Mouse (Mus musculus) testis, adult 2 months (tissue): ENCODE measurements around the gene Ibsp. TPM values are rescaled to one million over a fixed set of nuclear protein-coding genes. Genes with fewer than 3 reads are reported as not detected.

Experiments used
- H3K27ac ChIP-seq: fragments of 200-500 bp; 2 replicates; pipeline ENCODE4 v1.5.1; 2012; ENCODE audit warnings: low read depth, low read length; ENCODE audit not compliant: control insufficient read depth, insufficient read depth
- H3K27me3 ChIP-seq: fragments of 200-500 bp; 2 replicates; pipeline ENCODE4 v1.6.1; 2012; ENCODE audit warnings: mild to moderate bottlenecking, low read length, moderate library complexity; ENCODE audit not compliant: control insufficient read depth, insufficient read depth
- H3K36me3 ChIP-seq: fragments of 200-500 bp; 2 replicates; pipeline ENCODE4 v1.6.1; 2012; ENCODE audit warnings: mild to moderate bottlenecking, low read length; ENCODE audit not compliant: control insufficient read depth, insufficient read depth
- H3K4me1 ChIP-seq: fragments of 200-500 bp; 2 replicates; pipeline ENCODE4 v1.6.1; 2012; ENCODE audit warnings: low read length; ENCODE audit not compliant: control insufficient read depth, insufficient read depth
- H3K4me3 ChIP-seq: fragments of 200-500 bp; 2 replicates; pipeline ENCODE4 v1.5.1; 2012; ENCODE audit warnings: low read depth, mild to moderate bottlenecking, low read length, moderate library complexity, mixed read lengths; ENCODE audit not compliant: control insufficient read depth
- CTCF ChIP-seq: fragments of 200-500 bp; IDR thresholded peaks from 2 replicates; pipeline ENCODE4 v1.5.1; 2012; ENCODE audit warnings: low read depth, mild to moderate bottlenecking, inconsistent platforms, low read length, moderate library complexity; ENCODE audit not compliant: control insufficient read depth, insufficient read depth, insufficient replicate concordance
- POLR2A ChIP-seq: fragments of 200-500 bp; IDR thresholded peaks from 2 replicates; pipeline ENCODE4 v1.6.1; 2012; ENCODE audit warnings: low read depth, mild to moderate bottlenecking, inconsistent platforms, low read length, moderate library complexity; ENCODE audit not compliant: control insufficient read depth
- polyA plus RNA-seq: library from polyadenylated mRNA; depleted of rRNA; stranded (reverse); fragments of >200 nt; gene quantifications from 2 replicates; pipeline ENCODE4 v1.2.3, GENCODE M21; 2012

The Ibsp gene
- polyA plus RNA-seq, 1 experiment = 0.14 TPM

DNA sequence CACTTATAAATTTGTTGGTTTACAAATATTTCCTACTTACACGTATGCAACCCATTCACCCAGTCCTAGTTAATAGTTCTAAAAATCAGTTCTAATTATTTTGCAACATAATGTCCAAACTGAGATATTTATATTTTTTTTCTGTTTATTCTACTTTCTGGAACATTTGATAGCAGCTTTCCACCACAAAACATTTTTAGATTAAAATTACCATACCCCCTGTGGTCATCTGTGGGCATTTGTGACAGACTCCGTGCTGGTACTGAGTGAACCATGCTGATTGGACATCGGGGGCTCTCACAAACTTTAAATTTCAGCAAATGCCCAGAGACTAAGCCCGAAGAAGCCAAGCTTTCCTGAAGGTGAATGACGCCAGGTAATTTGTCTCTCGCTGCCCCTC is 26.1 kb downstream of the Ibsp start, which contains the start of gene Mepe:
TSS of gene Mepe (plus strand) at position 301 of the 400 bp plus-strand sequence.
- Histone ChIP-seq H3K27me3 (no peaks in the 10 kb centered on the region), H3K36me3 (no peaks in the 10 kb centered on the region), H3K4me3 (no peak within 1 kb of the TSS), H3K27ac (no peak within 1 kb of the TSS), H3K4me1 (no peaks in the 10 kb centered on the region)
- TF ChIP-seq CTCF = no peak
- no peak for TF ChIP-seq POLR2A

- H3K27me3 ChIP-seq = no peaks in the 10 kb centered on the region
- H3K4me1 ChIP-seq = no peaks in the 10 kb centered on the region
- no peak overlapping the region for H3K27ac ChIP-seq
- H3K4me3 ChIP-seq = no peak overlapping the region
- no peak for TF ChIP-seq POLR2A
- no peak for TF ChIP-seq CTCF
- no peaks in the 10 kb centered on the region for H3K36me3 ChIP-seq
These were observed 27.9 kb downstream of the Ibsp start for GRCm38 (mm10) chr5:104326884-104327283.

GRCm38 (mm10) chr5:104327389-104327788 is 28.4 kb downstream of the Ibsp start:
- Histone ChIP-seq H3K27me3 (no peaks in the 10 kb centered on the region), H3K27ac (no peak overlapping the region), H3K4me3 (no peak overlapping the region), H3K36me3 (no peaks in the 10 kb centered on the region), H3K4me1 (no peaks in the 10 kb centered on the region)
- TF ChIP-seq POLR2A (no peak), CTCF (no peak)

GRCm38 (mm10) chr5:104327876-104328275 is 28.9 kb downstream of the Ibsp start:
- Histone ChIP-seq H3K4me3 (no peak overlapping the region), H3K36me3 (no peaks in the 10 kb centered on the region), H3K27ac (no peak overlapping the region), H3K4me1 (no peaks in the 10 kb centered on the region), H3K27me3 (no peaks in the 10 kb centered on the region)
- TF ChIP-seq CTCF (no peak), POLR2A (no peak)

DNA sequence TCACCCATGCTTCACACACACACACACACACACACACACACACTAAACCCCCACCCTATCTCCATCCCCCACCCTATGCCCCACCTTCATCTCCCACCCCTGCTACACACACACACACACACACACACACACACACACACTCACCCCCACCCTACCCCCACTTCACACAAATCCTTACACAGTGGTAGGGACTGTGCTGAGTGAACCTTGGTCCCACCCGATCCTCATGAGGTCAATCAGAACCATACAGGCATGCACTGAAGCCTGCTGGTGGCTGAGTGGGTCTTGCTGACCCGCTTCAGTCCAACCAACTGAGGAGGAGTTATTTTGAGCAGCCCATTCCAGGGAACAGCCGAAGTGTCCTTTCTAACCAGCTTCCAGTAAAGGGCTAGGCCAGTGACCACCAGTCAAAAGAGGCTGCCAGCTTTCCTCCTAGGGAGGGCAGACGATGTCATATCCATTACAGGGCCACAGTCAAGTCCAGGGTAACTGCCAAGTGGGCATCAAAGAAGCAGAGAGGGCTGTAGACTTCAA is 29.4 kb downstream of the Ibsp start:
- no peak for TF ChIP-seq CTCF
- no peak for TF ChIP-seq POLR2A
- Histone ChIP-seq H3K4me3 (no peak overlapping the region), H3K27ac (no peak overlapping the region), H3K4me1 (peaks cover 2% of the 10 kb centered on the region; the same call in 1 of the 2 replicates), H3K27me3 (no peaks in the 10 kb centered on the region), H3K36me3 (no peaks in the 10 kb centered on the region)

GRCm38 (mm10) chr5:104329381-104329780 is 30.4 kb downstream of the Ibsp start:
- H3K4me3 ChIP-seq = no peak overlapping the region
- peaks cover 10% of the 10 kb centered on the region for H3K4me1 ChIP-seq
- no peaks in the 10 kb centered on the region for H3K27me3 ChIP-seq
- TF ChIP-seq CTCF (no peak), POLR2A (no peak)
- H3K36me3 ChIP-seq = no peaks in the 10 kb centered on the region
- no peak overlapping the region for H3K27ac ChIP-seq

- no peak for TF ChIP-seq POLR2A
- no peak for TF ChIP-seq CTCF
- no peak overlapping the region for H3K27ac ChIP-seq
- H3K4me3 ChIP-seq = no peak overlapping the region
- no peaks in the 10 kb centered on the region for H3K36me3 ChIP-seq
- H3K4me1 ChIP-seq = peaks cover 12% of the 10 kb centered on the region
- H3K27me3 ChIP-seq = no peaks in the 10 kb centered on the region
These were observed 31.1 kb downstream of the Ibsp start for GRCm38 (mm10) chr5:104330088-104330487.

DNA sequence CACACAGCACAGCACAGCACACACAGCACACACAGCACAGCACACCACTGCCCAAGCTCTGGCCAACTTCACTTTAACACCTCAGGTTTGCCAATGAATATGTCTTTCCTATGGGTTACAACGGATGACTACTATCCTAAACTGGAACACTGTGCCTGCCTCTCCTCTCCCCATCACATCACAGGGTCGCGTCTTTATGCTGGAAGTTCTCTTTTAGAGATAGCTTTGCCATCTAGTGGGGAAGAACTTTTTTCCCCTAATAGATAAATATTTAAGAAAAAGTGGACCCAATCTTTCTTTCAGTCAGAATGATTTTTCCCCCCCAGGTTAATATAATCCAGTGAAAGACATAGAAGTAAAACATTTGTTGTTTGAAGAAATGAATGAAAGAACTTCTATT is 33.3 kb downstream of the Ibsp start:
- no peaks in the 10 kb centered on the region for H3K27me3 ChIP-seq
- TF ChIP-seq POLR2A = no peak
- no peak for TF ChIP-seq CTCF
- peaks cover 12% of the 10 kb centered on the region for H3K4me1 ChIP-seq
- H3K36me3 ChIP-seq = no peaks in the 10 kb centered on the region
- H3K4me3 ChIP-seq = no peak overlapping the region
- H3K27ac ChIP-seq = no peak overlapping the region
